Mouse (Mus musculus): ENCODE results near the gene Mocs1. TPM values are rescaled to one million over a fixed set of nuclear protein-coding genes. Genes with fewer than 3 reads are reported as not detected.

The Mocs1 gene
- polyA plus RNA-seq, 1 experiment from 2014 or later = 5.2 TPM

GRCm38 (mm10) chr17:49419813-49420212 lies 8.3 kb upstream of the Mocs1 start:
- no peak for DNase-seq (ENCODE audit: low spot score)
- peaks cover 10% of the 10 kb centered on the region; the same call in 1 of the 2 replicates for H3K27me3 ChIP-seq (ENCODE audit: low read depth, poor library complexity, severe bottlenecking)
- no peak overlapping the region for H3K4me3 ChIP-seq
- no peaks in the 10 kb centered on the region for H3K9me3 ChIP-seq (replicated peaks)
- H3K36me3 ChIP-seq = no peaks in the 10 kb centered on the region
- H3K27ac ChIP-seq (replicated peaks) = no peak overlapping the region
- WGBS = 80% methylated on average over 6 of the region's 6 CpGs
- no peaks in the 10 kb centered on the region for H3K4me1 ChIP-seq

GRCm38 (mm10) chr17:49422286-49423066 lies 5.7 kb upstream of the Mocs1 start:
- DNase-seq (ENCODE audit: low spot score) = no peak
- H3K27ac ChIP-seq (replicated peaks) = no peak overlapping the region
- no peaks in the 10 kb centered on the region for H3K9me3 ChIP-seq (replicated peaks)
- H3K4me3 ChIP-seq = no peak overlapping the region
- H3K27me3 ChIP-seq (ENCODE audit: low read depth, poor library complexity, severe bottlenecking) = no peaks in the 10 kb centered on the region
- no peaks in the 10 kb centered on the region for H3K4me1 ChIP-seq
- WGBS = 66% methylated on average over 3 of the region's 3 CpGs
- no peaks in the 10 kb centered on the region for H3K36me3 ChIP-seq

DNA sequence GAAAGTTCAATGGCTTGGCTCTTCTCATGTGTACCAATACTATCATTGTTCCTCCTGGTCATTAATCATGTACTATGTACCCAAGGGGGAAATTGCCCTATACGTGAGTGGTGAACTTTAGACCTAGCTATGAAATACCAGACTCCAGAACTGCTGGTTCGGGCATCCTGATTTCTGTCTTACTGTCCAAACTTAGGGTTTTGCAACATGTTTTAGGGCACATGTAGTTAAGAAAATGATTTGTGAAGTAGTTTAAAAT lies 5.2 kb upstream of the Mocs1 start:
- 88% methylated on average over 2 of the region's 2 CpGs for WGBS
- no peaks in the 10 kb centered on the region for H3K36me3 ChIP-seq
- no peaks in the 10 kb centered on the region for H3K27me3 ChIP-seq (ENCODE audit: low read depth, poor library complexity, severe bottlenecking)

DNA sequence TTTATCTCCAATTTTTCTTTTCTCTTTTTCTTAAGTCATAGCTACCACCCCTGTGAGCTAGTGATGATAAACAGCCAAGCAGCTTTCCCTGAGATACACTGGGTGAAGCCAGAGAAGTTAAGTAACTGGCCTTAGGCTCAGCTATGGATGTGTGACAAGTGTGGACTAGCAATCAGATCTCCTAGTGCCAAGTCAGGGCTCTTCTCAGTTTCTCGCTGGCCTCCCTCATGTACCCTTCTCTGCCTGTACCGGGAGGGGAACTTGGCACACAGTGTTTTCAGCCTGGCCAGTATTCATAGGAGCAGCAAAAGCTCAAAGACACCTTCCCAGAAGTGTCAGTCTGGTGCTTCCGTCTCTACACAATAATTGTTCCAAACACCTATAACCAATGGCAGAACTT lies 4.3 kb upstream of the Mocs1 start:
- Histone ChIP-seq H3K27me3 (ENCODE audit: low read depth, poor library complexity, severe bottlenecking) (no peaks in the 10 kb centered on the region), H3K27ac (replicated peaks) (no peak overlapping the region), H3K4me3 (no peak overlapping the region), H3K9me3 (replicated peaks) (no peaks in the 10 kb centered on the region), H3K36me3 (no peaks in the 10 kb centered on the region), H3K4me1 (peaks cover 11% of the 10 kb centered on the region)
- no peak for DNase-seq (ENCODE audit: low spot score)
- WGBS = 92% methylated on average over 3 of the region's 3 CpGs

More for the DNA sequence above, 5.2 kb upstream of the Mocs1 start:
- Histone ChIP-seq H3K4me1 (peaks cover 4% of the 10 kb centered on the region; the same call in 1 of the 2 replicates), H3K9me3 (replicated peaks) (no peaks in the 10 kb centered on the region), H3K4me3 (no peak overlapping the region), H3K27ac (replicated peaks) (no peak overlapping the region)
- no peak for DNase-seq (ENCODE audit: low spot score)

DNA sequence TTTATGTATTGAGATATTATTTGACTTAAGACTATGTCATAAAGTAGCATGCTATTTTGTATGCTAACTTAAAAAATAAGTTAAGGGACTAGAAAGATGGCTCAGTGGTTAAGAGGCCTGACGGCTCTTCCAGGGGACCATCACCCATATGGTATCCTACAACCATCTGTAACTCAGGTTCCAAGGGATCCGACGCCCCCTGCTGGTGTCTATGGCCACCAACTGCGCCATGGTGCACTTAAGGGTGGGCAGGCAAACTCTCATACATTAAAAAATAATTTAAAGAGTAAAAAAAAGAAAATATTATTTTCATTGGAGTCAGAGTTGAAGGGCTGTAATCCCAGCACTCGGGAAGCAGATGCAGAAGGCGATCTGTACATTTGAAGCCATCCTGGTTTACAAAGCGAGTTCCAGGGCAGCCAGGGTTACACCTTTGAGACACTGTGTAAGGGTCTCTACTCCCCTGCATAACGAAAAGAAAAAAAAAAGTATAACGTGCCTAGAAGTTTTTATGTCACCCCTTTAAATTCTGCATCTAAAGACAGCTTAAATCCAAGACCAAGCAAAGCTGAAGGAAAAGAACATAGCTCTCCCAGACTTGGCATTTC lies 427 bp upstream of the Mocs1 start:
- Histone ChIP-seq H3K36me3 (no peaks in the 10 kb centered on the region), H3K4me1 (peaks cover 26% of the 10 kb centered on the region), H3K4me3 (peak overlapping the region; percentile 63), H3K9me3 (replicated peaks) (no peaks in the 10 kb centered on the region), H3K27ac (replicated peaks) (no peak overlapping the region), H3K27me3 (ENCODE audit: low read depth, poor library complexity, severe bottlenecking) (no peaks in the 10 kb centered on the region)
- 16% methylated on average over 9 of the region's 9 CpGs for WGBS
- DNase-seq (ENCODE audit: low spot score) = peak; percentile 46

DNA sequence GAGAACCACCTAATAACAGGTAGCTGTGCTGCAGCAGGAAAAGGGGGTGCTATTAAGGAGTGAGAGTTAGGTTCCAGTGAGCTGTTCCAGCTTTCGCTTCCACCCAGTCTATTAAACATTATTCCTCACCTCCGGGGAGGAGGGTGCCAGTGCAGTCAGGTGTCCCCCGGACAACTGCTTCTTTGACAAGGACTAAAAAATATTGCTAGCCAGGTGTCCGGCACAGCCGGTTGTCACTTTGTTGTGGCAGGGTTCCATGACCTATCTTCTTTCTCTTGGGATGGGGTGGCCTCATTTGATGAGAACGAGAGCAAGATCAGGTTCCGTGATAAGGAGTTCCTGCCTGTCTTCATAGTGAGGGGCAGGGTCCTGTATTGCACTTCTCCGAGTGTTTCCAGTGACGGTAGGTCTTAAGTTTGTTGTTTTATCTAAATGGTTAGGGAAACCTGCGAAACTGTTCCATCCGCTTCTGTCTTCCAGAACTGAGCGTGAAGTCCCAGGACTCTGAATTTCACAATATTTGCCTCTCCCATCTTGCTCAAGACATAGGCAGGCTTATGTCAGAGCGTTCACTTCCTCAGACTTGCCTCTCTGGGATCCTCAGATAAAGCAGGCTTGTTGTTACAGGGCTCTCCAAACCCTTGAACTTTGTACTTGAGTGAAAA lies 721 bp downstream of the Mocs1 start:
- Histone ChIP-seq H3K4me3 (peak overlapping the region; percentile 63), H3K27me3 (ENCODE audit: low read depth, poor library complexity, severe bottlenecking) (no peaks in the 10 kb centered on the region), H3K4me1 (peaks cover 26% of the 10 kb centered on the region), H3K27ac (replicated peaks) (peak overlapping the region; percentile 87), H3K36me3 (peaks cover 9% of the 10 kb centered on the region), H3K9me3 (replicated peaks) (no peaks in the 10 kb centered on the region)
- no peak for DNase-seq (ENCODE audit: low spot score)
- WGBS = 71% methylated on average over 13 of the region's 13 CpGs

DNA sequence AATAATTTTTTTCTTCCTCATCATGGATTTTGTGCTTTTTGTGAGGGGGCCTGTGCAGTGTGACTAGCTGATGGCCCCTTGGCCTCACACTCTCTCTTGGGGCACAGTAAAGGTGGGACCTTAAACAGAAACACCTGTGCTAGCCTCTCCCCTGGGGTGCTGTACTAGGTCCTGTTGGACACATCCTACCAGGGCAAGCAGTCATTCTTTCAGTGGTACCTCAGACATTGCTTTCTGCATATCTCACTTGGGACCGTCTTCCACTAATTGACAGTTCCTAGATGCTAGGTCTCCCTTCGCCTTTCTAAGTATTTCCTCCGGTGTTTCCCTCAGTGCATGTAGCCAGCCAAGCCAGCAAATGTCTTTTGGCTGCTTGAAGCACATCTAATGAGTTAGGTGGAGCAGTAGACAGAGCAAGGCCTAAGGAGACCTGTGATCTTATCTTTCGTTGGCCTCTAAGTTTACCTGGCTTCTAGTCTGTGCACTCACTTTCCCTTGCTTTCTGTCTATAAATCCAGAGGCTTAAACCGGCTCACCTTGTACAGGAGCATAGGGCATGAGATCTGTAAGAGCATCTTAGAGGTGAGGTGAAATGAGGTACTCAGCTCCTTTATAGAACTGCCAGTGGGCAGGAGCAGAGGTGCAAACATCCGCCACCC lies 1.4 kb downstream of the Mocs1 start:
- peaks cover 16% of the 10 kb centered on the region for H3K36me3 ChIP-seq
- no peak overlapping the region for H3K27ac ChIP-seq (replicated peaks)
- no peaks in the 10 kb centered on the region for H3K9me3 ChIP-seq (replicated peaks)
- WGBS = 90% methylated on average over 6 of the region's 6 CpGs
- peaks cover 31% of the 10 kb centered on the region for H3K4me1 ChIP-seq
- no peak for DNase-seq (ENCODE audit: low spot score)
- no peaks in the 10 kb centered on the region for H3K27me3 ChIP-seq (ENCODE audit: low read depth, poor library complexity, severe bottlenecking)
- H3K4me3 ChIP-seq = 0 out of 2 replicates have a peak overlapping the region, but pooled peaks have one; percentile 63

DNA sequence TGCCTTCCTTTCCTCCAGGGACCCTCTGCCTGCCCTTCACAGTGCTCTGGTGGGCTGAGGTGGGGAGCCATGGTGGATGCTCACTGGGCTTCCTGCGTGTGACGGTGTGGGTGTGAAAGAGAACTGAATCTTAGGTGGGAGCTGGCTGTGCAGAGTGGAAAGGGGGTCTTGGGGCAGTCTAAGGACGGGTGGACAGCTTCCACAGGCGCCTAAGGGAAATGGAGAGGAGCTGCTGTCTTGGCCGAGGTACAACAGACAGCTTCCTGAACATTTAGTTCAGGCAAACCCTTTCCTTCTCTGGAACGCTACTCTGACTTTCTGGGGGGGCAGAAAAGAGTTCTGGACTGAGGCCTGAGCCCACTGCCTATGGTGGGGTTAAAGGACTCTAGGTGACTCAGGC lies 2.0 kb downstream of the Mocs1 start:
- DNase-seq (ENCODE audit: low spot score) = no peak
- Histone ChIP-seq H3K27ac (replicated peaks) (no peak overlapping the region), H3K4me3 (no peak overlapping the region), H3K36me3 (peaks cover 21% of the 10 kb centered on the region), H3K9me3 (replicated peaks) (no peaks in the 10 kb centered on the region), H3K4me1 (peaks cover 33% of the 10 kb centered on the region), H3K27me3 (ENCODE audit: low read depth, poor library complexity, severe bottlenecking) (no peaks in the 10 kb centered on the region)
- WGBS = 84% methylated on average over 6 of the region's 6 CpGs

DNA sequence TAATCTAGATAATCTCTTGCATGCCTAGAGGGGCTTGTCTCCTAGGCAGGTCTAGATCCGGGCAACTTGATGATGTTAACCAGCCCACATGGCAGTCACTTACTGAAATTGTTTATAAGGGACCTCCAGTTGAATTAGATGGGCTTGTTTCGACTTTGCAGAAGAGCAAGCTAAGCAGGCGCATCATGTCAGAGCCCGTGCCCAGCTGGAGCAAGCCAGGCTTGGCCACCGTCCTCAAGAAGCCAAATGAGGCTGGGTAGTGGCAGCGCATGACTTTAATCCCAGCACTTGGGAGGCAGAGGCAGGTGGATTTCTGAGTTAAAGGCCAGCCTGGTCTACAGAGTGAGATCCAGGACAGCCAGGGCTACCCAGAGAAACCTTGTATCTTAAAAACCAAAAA lies 3.0 kb downstream of the Mocs1 start:
- DNase-seq (ENCODE audit: low spot score) = no peak
- Histone ChIP-seq H3K9me3 (replicated peaks) (no peaks in the 10 kb centered on the region; the same call in 1 of the 2 replicates), H3K4me1 (peaks cover 33% of the 10 kb centered on the region), H3K27ac (replicated peaks) (no peak overlapping the region), H3K27me3 (ENCODE audit: low read depth, poor library complexity, severe bottlenecking) (no peaks in the 10 kb centered on the region), H3K36me3 (peaks cover 32% of the 10 kb centered on the region), H3K4me3 (no peak overlapping the region)
- WGBS = 90% methylated on average over 6 of the region's 6 CpGs

DNA sequence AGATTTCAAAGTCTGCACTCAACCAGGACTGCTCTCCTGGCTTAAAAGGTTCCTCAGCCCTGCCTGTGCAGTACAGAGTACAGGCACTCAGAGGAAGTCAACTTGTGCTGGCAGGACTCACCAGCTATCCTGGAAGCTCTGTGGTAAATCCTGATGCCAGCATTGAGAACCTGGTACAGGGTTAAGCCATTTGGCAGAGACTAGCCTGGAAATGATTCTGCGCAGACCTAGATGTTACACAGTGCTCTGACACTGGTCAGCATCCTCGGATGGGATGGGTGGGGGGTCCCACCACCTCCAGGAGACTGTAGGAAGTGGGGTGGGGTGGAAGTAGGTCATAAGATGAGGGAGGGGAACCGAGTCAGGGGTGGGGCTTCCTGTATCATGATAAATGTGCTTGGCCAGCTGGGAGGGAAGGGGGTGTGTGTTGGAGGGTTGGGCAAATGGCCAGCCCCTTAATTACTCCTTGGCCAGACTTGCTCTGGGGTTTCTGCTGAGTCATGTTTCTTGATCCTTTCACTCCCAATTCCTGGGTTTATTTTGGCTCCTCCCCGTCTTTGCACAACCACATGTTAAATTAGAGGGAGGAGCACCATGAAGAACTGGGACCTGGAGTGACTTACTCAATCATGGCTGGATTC lies 4.0 kb downstream of the Mocs1 start:
- Histone ChIP-seq H3K9me3 (replicated peaks) (no peaks in the 10 kb centered on the region; the same call in 1 of the 2 replicates), H3K27ac (replicated peaks) (no peak overlapping the region), H3K4me1 (peaks cover 33% of the 10 kb centered on the region), H3K27me3 (ENCODE audit: low read depth, poor library complexity, severe bottlenecking) (no peaks in the 10 kb centered on the region), H3K4me3 (no peak overlapping the region), H3K36me3 (peaks cover 37% of the 10 kb centered on the region)
- no peak for DNase-seq (ENCODE audit: low spot score)
- WGBS = 78% methylated on average over 4 of the region's 4 CpGs

DNA sequence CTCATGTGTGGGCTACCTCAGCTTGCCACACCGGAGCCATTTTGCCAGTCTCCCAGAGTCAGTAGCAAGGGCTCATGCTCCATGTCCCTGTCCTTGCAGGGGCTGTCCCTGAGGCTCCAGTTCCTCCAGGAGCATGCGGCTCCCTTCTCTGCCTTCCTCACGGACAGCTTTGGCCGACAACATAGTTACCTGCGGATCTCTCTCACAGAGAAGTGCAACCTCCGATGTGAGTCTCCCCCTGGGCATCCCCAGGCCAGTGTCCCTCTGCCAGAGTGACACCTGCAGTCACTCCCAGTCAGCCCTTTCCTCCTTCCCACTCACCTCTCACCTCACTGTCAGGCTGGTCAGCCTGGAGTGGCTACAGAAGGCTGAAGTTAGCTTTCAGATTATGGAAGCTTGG lies 4.9 kb downstream of the Mocs1 start:
- DNase-seq (ENCODE audit: low spot score) = no peak
- Histone ChIP-seq H3K27ac (replicated peaks) (no peak overlapping the region), H3K4me1 (peaks cover 29% of the 10 kb centered on the region), H3K4me3 (no peak overlapping the region), H3K9me3 (replicated peaks) (no peaks in the 10 kb centered on the region; the same call in 1 of the 2 replicates), H3K36me3 (peaks cover 40% of the 10 kb centered on the region), H3K27me3 (ENCODE audit: low read depth, poor library complexity, severe bottlenecking) (no peaks in the 10 kb centered on the region)
- 95% methylated on average over 6 of the region's 6 CpGs for WGBS

GRCm38 (mm10) chr17:49434236-49434635 lies 6.1 kb downstream of the Mocs1 start:
- no peak overlapping the region for H3K4me3 ChIP-seq
- no peaks in the 10 kb centered on the region; the same call in 1 of the 2 replicates for H3K9me3 ChIP-seq (replicated peaks)
- 83% methylated on average over 6 of the region's 6 CpGs for WGBS
- peaks cover 18% of the 10 kb centered on the region for H3K4me1 ChIP-seq
- H3K27ac ChIP-seq (replicated peaks) = no peak overlapping the region
- no peak for DNase-seq (ENCODE audit: low spot score)
- peaks cover 44% of the 10 kb centered on the region for H3K36me3 ChIP-seq
- H3K27me3 ChIP-seq (ENCODE audit: low read depth, poor library complexity, severe bottlenecking) = no peaks in the 10 kb centered on the region

Data from midbrain, embryonic 10.5 days (tissue).